Mouse (Mus musculus) hindbrain, embryonic 14.5 days (tissue): ENCODE results near the gene Rnf185. TPM values are rescaled to one million over a fixed set of nuclear protein-coding genes. Genes with fewer than 3 reads are reported as not detected.

Experiments
- ATAC-seq: fragments of 200-750 bp; cut with Nextera tagmentation; 2 replicates; pipeline ENCODE4 v1.8.0; 2017; ENCODE audit warnings: moderate number of reproducible peaks, mild to moderate bottlenecking, moderate TSS enrichment, moderate library complexity; ENCODE audit not compliant: low FRiP score
- DNase-seq: peaks from one replicate; pipeline ENCODE4 v3.0.0-alpha.2; 2015; ENCODE audit warnings: low spot score
- H3K27ac ChIP-seq: fragments of 300-500 bp; sonication (generic); 2 replicates; pipeline ENCODE4 v1.5.1; 2014; ENCODE audit warnings: mild to moderate bottlenecking, moderate library complexity
- H3K27me3 ChIP-seq: fragments of 300-500 bp; sonication (generic); 2 replicates; pipeline ENCODE4 v1.6.1; 2014; ENCODE audit warnings: mild to moderate bottlenecking, low read length, mixed read lengths; ENCODE audit not compliant: control insufficient read depth, insufficient read depth
- H3K36me3 ChIP-seq: fragments of 300-500 bp; sonication (generic); replicated peaks from 2 replicates; pipeline ENCODE4 v1.6.1; 2014; ENCODE audit not compliant: control insufficient read depth, insufficient read depth
- H3K4me1 ChIP-seq: fragments of 300-500 bp; sonication (generic); replicated peaks from 2 replicates; pipeline ENCODE4 v1.6.1; 2014; ENCODE audit warnings: antibody characterized with exemption, low read length, mixed read lengths; ENCODE audit not compliant: control insufficient read depth, insufficient read depth
- H3K4me2 ChIP-seq: fragments of 300-500 bp; sonication (generic); replicated peaks from 2 replicates; pipeline ENCODE4 v1.6.1; 2014; ENCODE audit warnings: mild to moderate bottlenecking, moderate library complexity
- H3K4me3 ChIP-seq: fragments of 300-500 bp; sonication (generic); replicated peaks from 2 replicates; pipeline ENCODE4 v1.5.1; 2014; ENCODE audit warnings: mild to moderate bottlenecking, low read length
- H3K9ac ChIP-seq: fragments of 300-500 bp; sonication (generic); 2 replicates; pipeline ENCODE4 v1.6.1; 2014
- H3K9me3 ChIP-seq: fragments of 300-500 bp; sonication (generic); 2 replicates; pipeline ENCODE4 v1.6.1; 2016; ENCODE audit warnings: low read length; ENCODE audit not compliant: control insufficient read depth
- WGBS: fragments of 180-500 bp; shearing (Covaris S2); extraction: QIAGEN DNeasy Blood & Tissue Kit; methylation state at CpG from one replicate; pipeline ENCODE4 v1.1.7; 2014; 5-methylcytosine and 5-hydroxymethylcytosine counted together
- polyA plus RNA-seq: library from polyadenylated mRNA; unstranded; fragments of >200 nt; fragmentation: Nextera tagmentation; extraction: Ambion mirVana; gene quantifications from 2 replicates; pipeline ENCODE4 v1.2.1, GENCODE M21; 2014

The Rnf185 gene
- polyA plus RNA-seq, 1 experiment from 2014 or later, result 46.3 TPM

- no peak overlapping the region for H3K27ac ChIP-seq
- no peaks in the 10 kb centered on the region for H3K27me3 ChIP-seq
- no peak overlapping the region for H3K4me2 ChIP-seq
- no peak overlapping the region for H3K4me3 ChIP-seq
- DNase-seq (no peak), ATAC-seq (no peak)
- H3K36me3 ChIP-seq, result no peaks in the 10 kb centered on the region; the same call in 1 of the 2 replicates
- H3K4me1 ChIP-seq, result no peaks in the 10 kb centered on the region
- 87% methylated on average over 4 of the region's 4 CpGs for WGBS
- no peaks in the 10 kb centered on the region for H3K9me3 ChIP-seq
- no peak overlapping the region for H3K9ac ChIP-seq
Measured at GRCm38 (mm10) chr11:3433809-3434208, 18.4 kb downstream of the Rnf185 start.

- no peak overlapping the region for H3K4me2 ChIP-seq
- ATAC-seq, result no peak
- H3K4me3 ChIP-seq, result no peak overlapping the region
- no peaks in the 10 kb centered on the region for H3K27me3 ChIP-seq
- H3K9ac ChIP-seq, result no peak overlapping the region
- DNase-seq, result no peak
- WGBS, result 96% methylated on average over 6 of the region's 6 CpGs
- H3K27ac ChIP-seq, result no peak overlapping the region
- H3K36me3 ChIP-seq, result peaks cover under 1% of the 10 kb centered on the region; the same call in 1 of the 2 replicates
- H3K9me3 ChIP-seq, result no peaks in the 10 kb centered on the region
- H3K4me1 ChIP-seq, result no peaks in the 10 kb centered on the region
Measured at GRCm38 (mm10) chr11:3431976-3432603, 20.1 kb downstream of the Rnf185 start.

GRCm38 (mm10) chr11:3431515-3431914, 20.6 kb downstream of the Rnf185 start:
- WGBS, result 89% methylated on average over 3 of the region's 3 CpGs
- no peak for DNase-seq
- Histone ChIP-seq H3K9ac (no peak overlapping the region), H3K9me3 (no peaks in the 10 kb centered on the region), H3K36me3 (peaks cover 6% of the 10 kb centered on the region; the same call in 1 of the 2 replicates), H3K27me3 (no peaks in the 10 kb centered on the region), H3K27ac (no peak overlapping the region), H3K4me2 (no peak overlapping the region), H3K4me1 (no peaks in the 10 kb centered on the region), H3K4me3 (no peak overlapping the region)
- ATAC-seq, result no peak

GRCm38 (mm10) chr11:3428632-3429031, 23.5 kb downstream of the Rnf185 start:
- DNase-seq (no peak), ATAC-seq (no peak)
- Histone ChIP-seq H3K36me3 (peaks cover 35% of the 10 kb centered on the region), H3K9ac (no peak overlapping the region), H3K9me3 (no peaks in the 10 kb centered on the region), H3K27me3 (no peaks in the 10 kb centered on the region), H3K4me2 (no peak overlapping the region), H3K4me1 (no peaks in the 10 kb centered on the region), H3K4me3 (no peak overlapping the region), H3K27ac (no peak overlapping the region)
- WGBS, result 79% methylated on average over 7 of the region's 7 CpGs

- no peaks in the 10 kb centered on the region for H3K27me3 ChIP-seq
- H3K9me3 ChIP-seq, result no peaks in the 10 kb centered on the region
- no peak overlapping the region for H3K27ac ChIP-seq
- H3K4me2 ChIP-seq, result no peak overlapping the region
- peaks cover 42% of the 10 kb centered on the region for H3K36me3 ChIP-seq
- no peaks in the 10 kb centered on the region for H3K4me1 ChIP-seq
- no peak overlapping the region for H3K9ac ChIP-seq
- 91% methylated on average over 3 of the region's 3 CpGs for WGBS
- ATAC-seq (no peak), DNase-seq (no peak)
- no peak overlapping the region for H3K4me3 ChIP-seq
Measured at GRCm38 (mm10) chr11:3427697-3428230, 24.4 kb downstream of the Rnf185 start.

- Histone ChIP-seq H3K27ac (no peak overlapping the region), H3K4me3 (no peak overlapping the region), H3K4me2 (no peak overlapping the region), H3K4me1 (no peaks in the 10 kb centered on the region), H3K36me3 (peaks cover 82% of the 10 kb centered on the region), H3K9me3 (no peaks in the 10 kb centered on the region), H3K9ac (no peak overlapping the region), H3K27me3 (no peaks in the 10 kb centered on the region)
- no peak for DNase-seq
- 84% methylated on average over 4 of the region's 4 CpGs for WGBS
- ATAC-seq, result no peak
Measured at GRCm38 (mm10) chr11:3422242-3422641, 29.9 kb downstream of the Rnf185 start.

- H3K36me3 ChIP-seq, result peaks cover 83% of the 10 kb centered on the region
- DNase-seq (no peak), ATAC-seq (no peak)
- no peak overlapping the region for H3K9ac ChIP-seq
- no peak overlapping the region for H3K4me2 ChIP-seq
- no peak overlapping the region for H3K27ac ChIP-seq
- no peaks in the 10 kb centered on the region for H3K27me3 ChIP-seq
- H3K4me3 ChIP-seq, result no peak overlapping the region
- H3K4me1 ChIP-seq, result no peaks in the 10 kb centered on the region
- WGBS, result 82% methylated on average over 4 of the region's 4 CpGs
- H3K9me3 ChIP-seq, result no peaks in the 10 kb centered on the region
Measured at GRCm38 (mm10) chr11:3418741-3419140, 33.4 kb downstream of the Rnf185 start.

GRCm38 (mm10) chr11:3417795-3418194, 34.4 kb downstream of the Rnf185 start:
- DNase-seq (no peak), ATAC-seq (no peak)
- Histone ChIP-seq H3K4me1 (no peaks in the 10 kb centered on the region), H3K9me3 (no peaks in the 10 kb centered on the region), H3K36me3 (peaks cover 75% of the 10 kb centered on the region), H3K27ac (no peak overlapping the region), H3K27me3 (no peaks in the 10 kb centered on the region), H3K9ac (no peak overlapping the region), H3K4me2 (no peak overlapping the region), H3K4me3 (no peak overlapping the region)
- 80% methylated on average over 6 of the region's 6 CpGs for WGBS

GRCm38 (mm10) chr11:3416399-3416798, 35.8 kb downstream of the Rnf185 start:
- DNase-seq, result no peak
- Histone ChIP-seq H3K4me2 (no peak overlapping the region), H3K36me3 (peaks cover 65% of the 10 kb centered on the region), H3K9ac (no peak overlapping the region), H3K9me3 (no peaks in the 10 kb centered on the region), H3K27me3 (no peaks in the 10 kb centered on the region), H3K4me3 (no peak overlapping the region), H3K4me1 (no peaks in the 10 kb centered on the region), H3K27ac (no peak overlapping the region)
- WGBS, result 98% methylated on average over 3 of the region's 3 CpGs
- ATAC-seq, result no peak
